Mouse (Mus musculus) lung, embryonic 15.5 days (tissue): Measurements from ENCODE around the gene Mri1. TPM values are rescaled to one million over a fixed set of nuclear protein-coding genes. Genes with fewer than 3 reads are reported as not detected.

Experiments
- ATAC-seq: fragments of 200-750 bp; cut with Nextera tagmentation; 2 replicates; pipeline ENCODE4 v1.8.0; 2017; ENCODE audit warnings: moderate number of reproducible peaks, borderline replicate concordance; ENCODE audit not compliant: low FRiP score, low TSS enrichment; ENCODE audit errors: extremely low read depth
- H3K27ac ChIP-seq: fragments of 300-500 bp; sonication (generic); 2 replicates; pipeline ENCODE4 v1.5.1; 2015; ENCODE audit warnings: moderate library complexity, mild to moderate bottlenecking, inconsistent platforms
- H3K27me3 ChIP-seq: fragments of 300-500 bp; sonication (generic); 2 replicates; pipeline ENCODE4 v1.6.1; 2015; ENCODE audit warnings: inconsistent platforms
- H3K36me3 ChIP-seq: fragments of 300-500 bp; sonication (generic); 2 replicates; pipeline ENCODE4 v1.6.1; 2015; ENCODE audit warnings: inconsistent platforms
- H3K4me1 ChIP-seq: fragments of 300-500 bp; sonication (generic); 2 replicates; pipeline ENCODE4 v1.6.1; 2015; ENCODE audit warnings: inconsistent platforms
- H3K4me2 ChIP-seq: fragments of 300-500 bp; sonication (generic); 2 replicates; pipeline ENCODE4 v1.6.1; 2015; ENCODE audit warnings: inconsistent platforms, mild to moderate bottlenecking, moderate library complexity
- H3K4me3 ChIP-seq: fragments of 300-500 bp; sonication (generic); 2 replicates; pipeline ENCODE4 v1.5.1; 2015; ENCODE audit warnings: mild to moderate bottlenecking, inconsistent platforms
- H3K9ac ChIP-seq: fragments of 300-500 bp; sonication (generic); 2 replicates; pipeline ENCODE4 v1.6.1; 2015; ENCODE audit warnings: inconsistent platforms
- H3K9me3 ChIP-seq: fragments of 300-500 bp; sonication (generic); 2 replicates; pipeline ENCODE4 v1.6.1; 2016; ENCODE audit warnings: inconsistent platforms
- WGBS: fragments of 180-500 bp; shearing (Covaris S2); methylation state at CpG from one replicate; pipeline ENCODE4 v1.1.7; 2015; 5-methylcytosine and 5-hydroxymethylcytosine counted together
- microRNA counts: library from miRNA; unstranded; fragments of <30 nt; microRNA quantifications from one replicate; lab custom pipeline; 2016
- microRNA-seq: library from miRNA; unstranded; fragments of <30 nt; microRNA quantifications from one replicate; pipeline ENCODE4, GENCODE M21; 2016
- polyA plus RNA-seq: library from polyadenylated mRNA; unstranded; fragments of >200 nt; fragmentation: Nextera tagmentation; extraction: Ambion mirVana; gene quantifications from 2 replicates; pipeline ENCODE4 v1.2.1, GENCODE M21; 2015

The Mri1 gene
- polyA plus RNA-seq, 1 experiment from 2014 or later: 67.2 TPM

- Histone ChIP-seq H3K9me3 (no peaks in the 10 kb centered on the region), H3K27me3 (no peaks in the 10 kb centered on the region), H3K27ac (peak overlapping the region; percentile 92), H3K4me3 (peak overlapping the region; percentile 69), H3K4me1 (peaks cover 62% of the 10 kb centered on the region), H3K9ac (peak overlapping the region; percentile 78), H3K36me3 (peaks cover 9% of the 10 kb centered on the region; the same call in 1 of the 2 replicates), H3K4me2 (peak overlapping the region; percentile 78)
- ATAC-seq: peak; percentile 40
- 5% methylated on average over 55 of the region's 70 CpGs for WGBS
Measured at GRCm38 (mm10) chr8:84200652-84201544, 56.2 kb downstream of the Mri1 start.

- no peaks in the 10 kb centered on the region for H3K27me3 ChIP-seq
- H3K9ac ChIP-seq: peak overlapping the region; percentile 78
- H3K4me2 ChIP-seq: peak overlapping the region; percentile 78
- peaks cover 62% of the 10 kb centered on the region for H3K4me1 ChIP-seq
- H3K9me3 ChIP-seq: no peaks in the 10 kb centered on the region
- 11% methylated on average over 8 of the region's 8 CpGs for WGBS
- peak overlapping the region; percentile 69 for H3K4me3 ChIP-seq
- H3K27ac ChIP-seq: peak overlapping the region; percentile 92
- 0 out of 2 replicates have a peak, but pooled peaks cover 4% of the 10 kb centered on the region for H3K36me3 ChIP-seq
- ATAC-seq: no peak
Measured at GRCm38 (mm10) chr8:84200126-84200555, 57.0 kb downstream of the Mri1 start.

MicroRNAs within 50 kb of the gene (microRNA counts, 519-probe panel; counts per million panel counts)
- microRNA mmu-miR-23a (lab: Ali Mortazavi, UCI) (3,343 counts per million, percentile 88 among the panel's probes with 10 or more counts), microRNA mmu-miR-27a (lab: Ali Mortazavi, UCI) (3,612 counts per million, percentile 93 among the panel's probes with 10 or more counts)

Small RNA genes within 50 kb of the gene (microRNA-seq; reads per million reads assigned to microRNA genes)
- gene Mir23a (16,414 reads per million, percentile 97 among the genes with 10 or more reads in this experiment), gene Mir24-2 (not detected), gene Mir27a (286 reads per million, percentile 64 among the genes with 10 or more reads in this experiment), gene Mir3074-2 (not detected)

Other genes with a start within 250 kb of the Mri1 start
- gene 2210011C24Rik, start 245.2 kb downstream of the Mri1 start, polyA plus RNA-seq: 2.2 and 2.6 TPM in 2 replicates
- gene Palm3, start 235.9 kb downstream of the Mri1 start, polyA plus RNA-seq: 6.0 and 6.7 TPM in 2 replicates
- gene Il27ra, start 214.7 kb downstream of the Mri1 start, polyA plus RNA-seq: 1.4 and 2.2 TPM in 2 replicates
- gene Rln3, start 212.3 kb downstream of the Mri1 start, polyA plus RNA-seq: not detected in 2 replicates
- gene Gm10643, start 192.2 kb downstream of the Mri1 start, polyA plus RNA-seq: 1.3 TPM in 2 replicates
- 9.0 and 10.6 TPM in 2 replicates for gene Rfx1, start 190.5 kb downstream of the Mri1 start, polyA plus RNA-seq
- gene Dcaf15, start 152.6 kb downstream of the Mri1 start, polyA plus RNA-seq: 9.3 and 9.5 TPM in 2 replicates
- gene Podnl1, start 131.3 kb downstream of the Mri1 start, polyA plus RNA-seq: 0.16 and 0.36 TPM in 2 replicates
- gene Cc2d1a, start 109.4 kb downstream of the Mri1 start, polyA plus RNA-seq: 23.1 and 23.4 TPM in 2 replicates
- 1.7 TPM in 2 replicates for gene 4930432K21Rik, start 109.3 kb downstream of the Mri1 start, polyA plus RNA-seq
- 2.7 and 3.2 TPM in 2 replicates for gene Nanos3, start 72.1 kb downstream of the Mri1 start, polyA plus RNA-seq
- gene Zswim4, start 20.3 kb downstream of the Mri1 start, polyA plus RNA-seq: 13.6 and 14.2 TPM in 2 replicates
- gene D8Ertd738e, start 7.6 kb downstream of the Mri1 start, polyA plus RNA-seq: 320 and 350 TPM in 2 replicates
- 20.5 and 22.8 TPM in 2 replicates for gene Ccdc130, start 13.1 kb upstream of the Mri1 start, polyA plus RNA-seq
- 2.1 and 2.4 TPM in 2 replicates for gene Cacna1a, start 131.1 kb upstream of the Mri1 start, polyA plus RNA-seq